Comparison of ENCODE assay signal across 9 mouse cellular contexts in the genomic region with DNA sequence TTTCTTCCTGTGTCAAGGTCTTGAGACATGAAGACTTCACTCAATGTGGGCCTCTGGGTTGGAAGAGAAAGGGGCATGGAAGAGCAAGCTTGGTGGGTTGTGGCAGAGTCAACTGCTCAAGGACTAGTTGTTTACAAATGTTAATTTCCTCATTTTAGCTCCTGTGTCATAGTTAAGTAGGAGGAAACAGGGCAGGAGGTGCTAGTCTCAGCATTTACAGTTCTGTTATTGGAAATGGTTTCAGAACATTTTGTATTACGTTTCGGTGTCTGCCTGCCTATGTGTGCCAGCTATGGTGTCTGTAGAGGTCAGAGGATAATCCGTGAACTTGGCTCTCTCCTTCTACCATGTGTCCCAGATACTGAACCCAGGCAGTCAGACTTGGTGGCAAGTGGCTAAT. TPM values are rescaled to one million over a fixed set of nuclear protein-coding genes. Genes with fewer than 3 reads are reported as not detected.
DNase-seq lines count a peak whose midpoint lies in the region; ATAC-seq and TF ChIP-seq lines count a peak whose summit lies in the region.
"Had no signal": no experiment of that assay in that cellular context is flagged by ENCODE, and none has a peak within 500 bp of the region (broad histone marks: within the 10 kb centered on the region; RNA-seq: fewer than 3 reads in every experiment).

No protein-coding gene starts in this region.

- no peaks in the 10 kb centered on the region for H3K27me3 ChIP-seq in forebrain, embryonic 12.5 days
- no peaks in the 10 kb centered on the region for H3K27me3 ChIP-seq in forebrain, embryonic 16.5 days (replicated peaks; ENCODE audit: control insufficient read depth, insufficient read depth, low read length)
- H3K27me3 ChIP-seq in lung, embryonic 16.5 days (ENCODE audit: control insufficient read depth, insufficient read depth, low read depth, low read length): no peaks in the 10 kb centered on the region
- no peaks in the 10 kb centered on the region for H3K27me3 ChIP-seq in intestine, embryonic 14.5 days (replicated peaks; ENCODE audit: control insufficient read depth, insufficient read depth, low read length)

- TF ChIP-seq POLR2A in olfactory bulb, adult 2 months (IDR thresholded peaks at IDR 0.05; ENCODE audit: insufficient read depth, low read depth, low read length): no peak

- TF ChIP-seq CTCF in olfactory bulb, adult 2 months (IDR thresholded peaks at IDR 0.05; ENCODE audit: insufficient read depth, low read depth, low read length): no peak

- DNase-seq in lung, postnatal 4 days: no peak
- DNase-seq in intestine, embryonic 14.5 days (ENCODE audit: low spot score): no peak
- DNase-seq in ovary, postnatal 36 days (ENCODE audit: low spot score): no peak
- DNase-seq in layer of hippocampus, postnatal 14 days (ENCODE audit: low spot score in 2 of 2): no peak
- DNase-seq: cerebellum, adult 9-11 months had no signal

- no peaks in the 10 kb centered on the region for H3K9me3 ChIP-seq in forebrain, embryonic 12.5 days
- H3K9me3 ChIP-seq in forebrain, embryonic 16.5 days (ENCODE audit: control insufficient read depth, low read length): no peaks in the 10 kb centered on the region
- H3K9me3 ChIP-seq in lung, embryonic 16.5 days (ENCODE audit: control insufficient read depth, low read length): no peaks in the 10 kb centered on the region
- no peaks in the 10 kb centered on the region for H3K9me3 ChIP-seq in intestine, embryonic 14.5 days (ENCODE audit: control insufficient read depth, low read length)

- H3K9ac ChIP-seq in forebrain, embryonic 12.5 days: no peak overlapping the region
- H3K9ac ChIP-seq in forebrain, embryonic 16.5 days (replicated peaks; ENCODE audit: low read depth, low read length): no peak overlapping the region
- H3K9ac ChIP-seq in lung, embryonic 16.5 days (ENCODE audit: low read length): no peak overlapping the region
- no peak overlapping the region for H3K9ac ChIP-seq in intestine, embryonic 14.5 days (ENCODE audit: low read length)

- no peak for ATAC-seq in forebrain, embryonic 12.5 days (ENCODE audit: low FRiP score)
- no peak for ATAC-seq in forebrain, embryonic 16.5 days
- ATAC-seq in lung, embryonic 16.5 days (ENCODE audit: low read depth): no peak
- ATAC-seq in intestine, embryonic 14.5 days (replicated peaks; ENCODE audit: low FRiP score, low TSS enrichment, low read depth): no peak; the same call in 1 of the 2 replicates

- H3K4me1 ChIP-seq in forebrain, embryonic 12.5 days: peaks cover 30% of the 10 kb centered on the region
- H3K4me1 ChIP-seq in forebrain, embryonic 16.5 days (replicated peaks; ENCODE audit: control insufficient read depth, insufficient read depth, low read length): peaks cover 43% of the 10 kb centered on the region
- peaks cover 55% of the 10 kb centered on the region for H3K4me1 ChIP-seq in lung, embryonic 16.5 days (replicated peaks; ENCODE audit: control insufficient read depth, insufficient read depth, low read length)
- peaks cover 19% of the 10 kb centered on the region for H3K4me1 ChIP-seq in intestine, embryonic 14.5 days (replicated peaks; ENCODE audit: control insufficient read depth, insufficient read depth, low read length)
- peaks cover 9% of the 10 kb centered on the region for H3K4me1 ChIP-seq in olfactory bulb, adult 2 months (ENCODE audit: control insufficient read depth, insufficient read depth, low read length)

- no peak overlapping the region for H3K4me2 ChIP-seq in forebrain, embryonic 12.5 days
- no peak overlapping the region for H3K4me2 ChIP-seq in forebrain, embryonic 16.5 days (ENCODE audit: low read length)
- no peak overlapping the region for H3K4me2 ChIP-seq in lung, embryonic 16.5 days (ENCODE audit: low read depth, low read length)
- H3K4me2 ChIP-seq in intestine, embryonic 14.5 days (ENCODE audit: low read length): no peak overlapping the region

- no peak overlapping the region for H3K4me3 ChIP-seq in forebrain, embryonic 12.5 days (replicated peaks)
- H3K4me3 ChIP-seq in forebrain, embryonic 16.5 days (replicated peaks; ENCODE audit: low read length): no peak overlapping the region
- no peak overlapping the region for H3K4me3 ChIP-seq in lung, embryonic 16.5 days (ENCODE audit: low read length)
- no peak overlapping the region for H3K4me3 ChIP-seq in intestine, embryonic 14.5 days (ENCODE audit: low read depth, low read length)
- no peak overlapping the region for H3K4me3 ChIP-seq in olfactory bulb, adult 2 months (ENCODE audit: insufficient read depth, low read depth, low read length)

- peaks cover 9% of the 10 kb centered on the region for H3K36me3 ChIP-seq in forebrain, embryonic 12.5 days (replicated peaks)
- no peaks in the 10 kb centered on the region; the same call in 1 of the 2 replicates for H3K36me3 ChIP-seq in forebrain, embryonic 16.5 days (ENCODE audit: control insufficient read depth, insufficient read depth)
- no peaks in the 10 kb centered on the region for H3K36me3 ChIP-seq in lung, embryonic 16.5 days (ENCODE audit: control insufficient read depth, insufficient read depth, low read length)
- peaks cover 13% of the 10 kb centered on the region; the same call in 1 of the 2 replicates for H3K36me3 ChIP-seq in intestine, embryonic 14.5 days (ENCODE audit: control insufficient read depth, insufficient read depth, low read length)

- H3K27ac ChIP-seq in forebrain, embryonic 12.5 days: 0 out of 2 replicates have a peak overlapping the region, but pooled peaks have one; percentile 43
- no peak overlapping the region for H3K27ac ChIP-seq in forebrain, embryonic 16.5 days (ENCODE audit: low read length)
- H3K27ac ChIP-seq in lung, embryonic 16.5 days (ENCODE audit: low read length): peak overlapping the region; percentile 67
- peak overlapping the region; percentile 58 for H3K27ac ChIP-seq in intestine, embryonic 14.5 days (ENCODE audit: low read depth)
- 0 out of 2 replicates have a peak overlapping the region, but pooled peaks have one; percentile 1 for H3K27ac ChIP-seq in olfactory bulb, adult 2 months (ENCODE audit: insufficient read depth, low read depth, low read length)

- WGBS in forebrain, embryonic 12.5 days: 83% methylated on average over 3 of the region's 3 CpGs
- WGBS in forebrain, embryonic 16.5 days: 79% methylated on average over 3 of the region's 3 CpGs
- 61% methylated on average over 3 of the region's 3 CpGs for WGBS in lung, embryonic 16.5 days
- 94% methylated on average over 3 of the region's 3 CpGs for WGBS in intestine, embryonic 14.5 days
- WGBS in olfactory bulb, adult 2 months: 58% methylated on average over 3 of the region's 3 CpGs

RNA-seq across cellular contexts. Expression of gene Chsy1, which starts 26.3 kb away (rescaled TPM):
- 13.3 and 15.9 TPM in 2 replicates for polyA plus RNA-seq in forebrain, embryonic 12.5 days (2016; fragmentation: Nextera tagmentation; extraction: Ambion mirVana)
- polyA plus RNA-seq in forebrain, embryonic 16.5 days (2015; fragmentation: Nextera tagmentation; extraction: Ambion mirVana): 11.4 and 12.6 TPM in 2 replicates
- polyA plus RNA-seq in lung, embryonic 16.5 days (2015; fragmentation: Nextera tagmentation; extraction: Ambion mirVana): 17.1 and 17.7 TPM in 2 replicates
- 18.9 and 21.4 TPM in 2 replicates for polyA plus RNA-seq in intestine, embryonic 14.5 days (2014; fragmentation: Nextera tagmentation; extraction: Ambion mirVana)
- polyA plus RNA-seq in olfactory bulb, adult 2 months (2012; ENCODE audit: insufficient read depth, insufficient read length, low replicate concordance, missing spikeins): not detected in 2 replicates
- 10 to 100 TPM; 20.4 to 20.5 TPM for total RNA-seq in layer of hippocampus, postnatal 14 days (2021)

RNA-seq across cellular contexts. Expression of gene Selenos, which starts 56.2 kb away (rescaled TPM):
- polyA plus RNA-seq in forebrain, embryonic 12.5 days (2016; fragmentation: Nextera tagmentation; extraction: Ambion mirVana): 63.7 and 64.3 TPM in 2 replicates
- polyA plus RNA-seq in forebrain, embryonic 16.5 days (2015; fragmentation: Nextera tagmentation; extraction: Ambion mirVana): 80.3 and 85.4 TPM in 2 replicates
- polyA plus RNA-seq in lung, embryonic 16.5 days (2015; fragmentation: Nextera tagmentation; extraction: Ambion mirVana): 122 and 123 TPM in 2 replicates
- polyA plus RNA-seq in intestine, embryonic 14.5 days (2014; fragmentation: Nextera tagmentation; extraction: Ambion mirVana): 87.9 and 97.5 TPM in 2 replicates
- polyA plus RNA-seq in olfactory bulb, adult 2 months (2012; ENCODE audit: insufficient read depth, insufficient read length, low replicate concordance, missing spikeins): not detected in 2 replicates
- 10 to 100 TPM; 55.5 to 59.8 TPM for total RNA-seq in layer of hippocampus, postnatal 14 days (2021)

Comparison
In these comparisons a context has a peak if more than half of its experiments do, and no peak if none do; other contexts are left out.
1. RNA of gene Chsy1, which starts 26.3 kb away (polyA plus RNA-seq): 18.9 to 21.4 TPM in intestine, embryonic 14.5 days, 17.1 to 17.7 TPM in lung, embryonic 16.5 days, 13.3 to 15.9 TPM in forebrain, embryonic 12.5 days and 11.4 to 12.6 TPM in forebrain, embryonic 16.5 days; not detected in olfactory bulb, adult 2 months; every median in the first group is over 10 times any median in the second.